Mouse (Mus musculus) left cerebral cortex, adult 9 months (tissue): ENCODE measurements around the gene Polg.

Experiments
- DNase-seq, 2 experiments: peaks; one replicate each; pipeline ENCODE4 v3.0.0; 2022; ENCODE audit warnings: low spot score in 2 of 2

Gene Polg

DNA sequence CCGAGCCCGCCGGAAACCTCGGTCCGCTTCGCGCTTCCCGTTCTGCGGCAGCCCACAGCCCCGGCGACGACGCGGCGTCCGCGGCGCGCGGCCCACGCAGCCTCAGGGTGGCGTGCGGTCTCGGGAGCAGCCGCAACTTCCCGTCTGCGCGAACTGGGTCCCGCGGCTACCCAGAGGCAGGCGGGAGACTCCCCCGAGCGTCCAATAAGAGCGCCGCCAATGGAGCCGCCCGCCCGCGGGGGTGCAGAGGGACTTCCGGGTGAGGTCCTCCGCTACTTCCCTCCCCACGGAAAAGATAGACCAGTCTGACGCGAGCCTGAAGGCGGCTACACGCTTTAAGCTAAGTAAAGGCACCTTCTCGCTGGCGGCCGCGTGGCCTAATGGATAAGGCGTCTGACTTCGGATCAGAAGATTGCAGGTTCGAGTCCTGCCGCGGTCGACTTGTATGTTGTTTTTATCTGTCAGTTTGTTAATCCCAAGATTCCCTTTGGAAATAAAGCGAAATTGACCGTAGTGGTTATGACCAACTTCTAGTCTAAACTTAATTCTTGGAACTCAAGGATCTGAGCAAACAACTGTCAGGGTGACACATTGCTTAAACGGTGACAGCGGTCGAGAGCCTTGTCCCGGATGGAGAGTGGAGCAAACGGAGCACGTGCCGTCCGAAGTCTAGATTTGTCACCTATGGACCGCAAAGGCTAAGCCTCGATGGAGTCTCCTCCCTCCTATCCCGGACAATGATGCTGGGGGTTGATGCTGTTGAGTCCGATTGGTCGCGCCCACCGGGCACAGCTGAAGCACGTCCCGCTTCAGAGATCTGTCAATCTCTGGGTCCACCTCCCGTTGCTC lies at the start of gene Polg:
TSS of gene Polg (minus strand) at position 310 of the 849 bp plus-strand sequence.
- DNase-seq = peak; percentile 95 to 100

DNA sequence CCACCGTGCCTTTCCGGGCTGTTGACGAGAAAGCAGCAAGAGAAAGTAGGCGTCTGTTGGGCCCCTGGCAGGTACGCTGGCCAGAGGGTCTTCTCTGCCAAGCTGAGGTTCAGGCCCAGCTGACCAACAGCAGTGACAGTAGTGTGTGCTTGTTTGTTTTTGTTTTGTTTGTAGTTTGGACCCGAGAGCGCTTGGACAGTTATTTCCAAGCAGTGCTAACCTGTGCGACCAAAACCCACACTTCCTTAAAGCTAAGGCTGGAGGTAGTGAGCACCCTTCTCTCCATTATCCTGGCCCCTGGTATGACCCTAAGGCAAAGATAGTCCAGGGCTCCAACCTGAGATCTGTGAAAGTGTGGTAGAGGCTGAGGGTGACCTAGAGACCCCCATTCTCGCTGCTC lies 49.7 kb upstream of the Polg start:
- DNase-seq = no peak

DNA sequence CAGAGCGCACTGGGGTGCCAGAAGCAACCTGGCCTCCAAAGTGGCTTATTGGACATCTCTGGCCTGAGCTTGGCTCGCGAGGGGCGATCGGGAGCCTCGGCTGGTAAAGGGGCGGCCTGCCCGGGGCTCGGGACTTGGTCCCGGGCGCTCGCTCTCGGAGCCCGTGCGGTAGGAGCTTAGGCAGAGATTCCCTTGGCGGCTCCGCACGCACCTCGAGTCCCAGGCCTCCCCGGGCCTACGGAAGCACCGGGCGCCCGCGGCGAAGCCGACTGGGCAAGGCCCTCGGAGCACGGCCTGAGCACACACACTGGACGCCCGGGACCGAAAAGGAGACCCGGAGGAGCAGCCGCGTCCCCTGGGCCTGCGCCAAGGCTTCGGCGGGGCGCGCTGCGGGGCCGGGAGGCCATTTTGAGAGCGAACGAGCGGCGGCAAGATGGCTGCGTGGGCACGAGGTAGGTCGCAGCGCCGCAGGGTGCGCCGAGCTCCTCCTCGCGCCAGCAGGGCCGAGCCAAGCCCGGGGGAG lies 49.1 kb upstream of the Polg start:
- DNase-seq = no peak

- no peak for DNase-seq
Observed at GRCm38 (mm10) chr7:79514361-79514881, 48.3 kb upstream of the Polg start.

DNA sequence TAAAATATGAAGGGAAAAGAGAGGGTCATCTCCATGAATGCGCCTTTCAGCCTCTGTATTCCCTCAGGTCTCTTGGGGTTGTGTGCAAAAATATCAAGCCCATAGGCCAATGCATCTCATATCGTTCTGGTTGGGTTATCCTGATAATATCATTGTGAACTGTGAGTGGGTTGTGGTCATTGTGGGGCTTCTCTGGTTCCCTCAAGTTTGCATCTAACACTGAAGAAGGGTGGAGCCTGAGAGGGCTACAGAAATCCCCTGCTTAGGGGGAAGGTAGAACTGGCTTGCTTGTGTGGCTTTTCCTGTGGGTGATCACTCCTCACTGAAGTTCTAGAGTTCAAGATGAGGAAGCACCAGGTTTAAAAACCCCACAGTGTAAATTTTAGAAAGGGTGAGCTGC lies 47.3 kb upstream of the Polg start:
- no peak for DNase-seq

- no peak for DNase-seq
Observed at GRCm38 (mm10) chr7:79512496-79512895, 46.3 kb upstream of the Polg start.

- DNase-seq = no peak
Observed at GRCm38 (mm10) chr7:79511656-79512055, 45.5 kb upstream of the Polg start.

GRCm38 (mm10) chr7:79511181-79511580 lies 45.0 kb upstream of the Polg start:
- no peak for DNase-seq

DNA sequence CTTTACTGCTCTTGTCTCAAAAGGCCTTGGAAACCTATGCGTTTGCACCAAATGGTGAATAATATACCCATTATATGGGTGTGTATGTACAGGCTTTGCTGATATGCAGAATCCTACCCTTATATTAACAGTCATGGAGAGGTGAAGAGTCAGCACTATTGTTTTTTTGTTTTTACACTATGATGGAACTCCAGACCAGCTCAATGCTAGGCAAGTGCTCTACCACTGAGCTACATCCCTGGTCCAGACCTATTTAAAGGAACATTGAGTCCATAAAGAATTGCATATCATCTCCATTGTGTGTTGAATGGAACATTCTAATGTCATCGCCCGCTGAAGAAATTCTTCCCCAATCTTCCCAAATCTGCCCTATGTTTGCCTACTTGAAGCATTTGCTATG lies 44.5 kb upstream of the Polg start:
- DNase-seq = no peak

DNA sequence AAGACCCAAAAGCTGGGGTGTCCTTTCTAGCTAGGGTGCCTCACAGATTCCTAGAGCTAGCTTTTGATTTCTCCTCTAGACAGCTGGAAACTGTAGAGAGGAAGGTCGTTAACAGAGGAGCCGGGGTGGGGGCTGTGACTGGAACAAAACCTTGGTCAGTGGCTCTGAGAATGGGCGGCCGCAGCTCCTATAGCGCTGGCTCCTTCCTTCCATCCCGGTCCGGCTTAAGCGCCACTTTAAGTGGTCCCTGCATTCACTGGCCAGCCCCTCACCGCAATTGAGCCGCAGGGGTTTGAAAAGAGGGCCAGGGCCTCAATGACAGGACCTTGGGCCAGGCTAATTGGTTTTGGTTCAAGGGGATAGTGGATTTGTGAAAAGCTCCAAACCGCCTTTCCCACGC lies 43.5 kb upstream of the Polg start:
- no peak for DNase-seq

- DNase-seq = no peak
Observed at GRCm38 (mm10) chr7:79509235-79509607, 43.1 kb upstream of the Polg start.

- DNase-seq = no peak
Observed at GRCm38 (mm10) chr7:79508280-79509234, 42.4 kb upstream of the Polg start.

DNA sequence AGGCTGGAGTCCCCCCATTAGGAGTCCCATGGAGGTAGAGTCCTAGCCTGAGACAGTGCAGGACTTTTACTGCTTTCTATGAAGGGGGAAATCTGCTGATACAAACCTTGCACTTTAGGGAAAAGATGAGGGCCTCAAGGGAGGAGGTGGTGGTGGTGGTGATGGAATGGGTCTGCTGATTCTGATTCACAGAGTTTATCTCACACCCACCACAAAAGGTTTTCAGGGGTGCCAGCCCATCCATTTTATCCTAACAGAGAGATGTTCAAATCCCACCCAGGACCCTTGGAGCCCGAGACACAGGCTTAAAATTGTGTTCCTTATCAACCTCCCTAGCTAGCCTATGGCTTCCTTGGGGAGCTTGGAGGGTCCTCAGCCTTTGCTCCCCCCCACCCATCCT lies 41.6 kb upstream of the Polg start:
- DNase-seq = no peak

GRCm38 (mm10) chr7:79507101-79507705 lies 41.0 kb upstream of the Polg start:
- DNase-seq = no peak

- DNase-seq = no peak
Observed at GRCm38 (mm10) chr7:79506531-79507090, 40.4 kb upstream of the Polg start.

DNA sequence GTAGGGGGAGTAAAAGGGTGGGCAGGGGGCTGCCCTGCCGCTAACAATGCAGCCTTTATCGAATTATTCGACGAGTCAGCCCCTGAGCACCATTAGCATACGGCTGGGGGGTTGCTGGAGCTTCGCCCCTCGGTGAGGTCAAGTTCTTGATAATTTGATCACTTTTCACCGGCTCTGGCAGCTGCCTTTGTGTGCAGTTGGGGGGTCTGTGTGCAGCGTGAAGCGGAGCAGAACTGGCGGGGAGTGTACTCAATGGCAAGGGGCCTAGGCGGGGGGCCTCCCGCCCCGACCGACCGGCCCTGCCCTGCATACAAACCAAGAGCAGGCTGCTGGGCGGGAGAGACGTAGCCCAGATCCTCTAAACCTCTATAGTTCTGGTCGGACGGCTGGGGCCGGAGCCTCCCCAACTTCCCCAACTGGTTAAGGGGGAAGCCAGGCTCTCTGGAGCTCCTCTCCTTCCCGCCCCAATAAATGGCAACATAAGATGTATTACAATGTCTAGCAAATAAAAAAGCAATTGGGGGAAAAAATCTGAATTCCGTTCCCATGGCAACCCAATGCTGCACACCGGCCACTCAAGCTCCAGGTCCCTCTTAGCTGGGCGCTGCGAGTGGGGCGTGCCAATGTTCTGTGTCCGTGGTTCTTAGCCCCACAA lies 39.8 kb upstream of the Polg start:
- DNase-seq = no peak

DNA sequence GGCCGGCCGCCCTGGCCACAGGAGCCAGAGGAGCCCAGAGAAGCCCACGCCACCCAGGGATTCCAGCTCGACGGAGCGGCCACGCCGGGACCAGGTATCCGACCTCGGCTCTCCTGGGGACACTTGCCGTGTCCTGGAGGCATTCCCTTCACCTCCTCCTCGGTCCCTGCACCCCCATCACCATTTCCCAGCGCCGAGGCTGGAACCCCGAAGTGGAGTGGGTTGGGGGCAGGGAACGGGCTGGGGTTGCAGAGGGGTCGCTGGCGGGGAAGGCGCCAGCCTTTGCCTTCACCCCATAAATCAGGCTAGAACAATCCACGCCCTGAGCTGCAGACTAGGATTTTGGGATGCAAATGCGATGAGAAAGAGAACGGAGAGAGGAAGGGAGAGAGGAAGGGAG lies 39.2 kb upstream of the Polg start:
- DNase-seq = no peak

GRCm38 (mm10) chr7:79504723-79505122 lies 38.6 kb upstream of the Polg start:
- peak; percentile 79 to 93 for DNase-seq

DNA sequence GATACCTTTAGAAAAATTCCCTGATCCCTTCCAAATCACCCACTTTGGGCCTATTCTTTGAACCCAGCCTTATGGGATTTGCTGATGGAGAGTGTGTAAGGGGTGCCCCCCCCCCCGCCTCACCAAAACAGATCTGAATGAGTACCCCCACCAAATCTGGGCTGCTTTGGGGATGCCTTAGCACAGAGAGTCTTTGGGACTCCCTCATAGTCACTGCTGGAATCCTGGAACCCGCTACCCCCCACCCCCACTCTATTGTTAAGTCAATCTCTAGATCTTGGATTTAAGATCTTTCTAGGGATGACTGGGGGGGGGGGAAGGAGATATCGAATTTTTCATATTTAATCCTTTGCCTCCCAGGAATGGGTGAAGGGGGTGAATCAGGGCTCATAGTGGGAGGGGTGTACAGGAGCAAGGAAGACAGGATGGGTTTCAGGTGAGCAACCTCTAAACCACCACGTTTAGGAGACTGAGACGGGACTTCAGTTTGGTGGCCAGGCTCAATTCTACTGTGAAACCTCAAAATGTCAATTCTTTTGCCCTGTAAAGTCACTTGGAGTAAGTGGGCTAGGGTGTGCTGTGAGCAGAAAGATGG lies 37.6 kb upstream of the Polg start:
- DNase-seq = no peak

DNA sequence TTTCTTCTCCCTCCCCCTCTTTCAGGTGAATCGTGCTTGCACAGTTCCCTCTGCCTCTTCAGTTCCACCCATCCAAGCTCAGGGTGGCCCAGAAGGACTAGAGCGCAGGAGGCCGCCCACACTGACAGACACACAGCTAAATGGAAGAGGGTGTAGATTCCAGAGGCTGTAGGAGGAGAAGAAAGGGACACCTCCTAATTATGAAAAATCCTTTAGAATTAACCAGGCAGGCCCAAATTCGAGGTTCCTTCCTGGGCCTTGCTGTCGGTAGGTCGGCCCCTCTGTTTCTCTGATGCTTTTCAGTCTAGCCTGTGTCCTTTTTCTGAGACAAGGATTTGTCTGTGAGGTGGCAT lies 36.9 kb upstream of the Polg start:
- DNase-seq = no peak
